27 mouse cellular contexts compared by ENCODE assay signal in genomic region chr4:117592206-117592605, GRCm38 (mm10).
"Had no signal": no experiment of that assay in that cellular context is flagged by ENCODE, and none has a peak within 500 bp of the region (broad histone marks: within the 10 kb centered on the region; RNA-seq: fewer than 3 reads in every experiment).

No protein-coding gene starts in this region.

- H3K9ac ChIP-seq: embryonic facial prominence, embryonic 12.5 days; embryonic facial prominence, embryonic 13.5 days; embryonic facial prominence, embryonic 15.5 days; forebrain, embryonic 12.5 days; forebrain, embryonic 13.5 days; forebrain, embryonic 15.5 days; forebrain, postnatal 0 days had no signal

- H3K27me3 ChIP-seq: embryonic facial prominence, embryonic 12.5 days; embryonic facial prominence, embryonic 13.5 days; embryonic facial prominence, embryonic 15.5 days; forebrain, embryonic 12.5 days; forebrain, embryonic 13.5 days; forebrain, embryonic 15.5 days had no signal

- DNase-seq: cerebellum, adult 2 months; cerebellum, adult 8-10 months; cerebellum, adult 9-10 months; cerebellum, adult 9-11 months; cerebellum, postnatal 10 days; cerebellum, postnatal 14 days; cerebellum, postnatal 25 days; cerebellum, postnatal 36 days; embryo, embryonic 11 days; forebrain, postnatal 0 days; gastrocnemius, adult 2 months; gastrocnemius, postnatal 10 days; gastrocnemius, postnatal 14 days; gastrocnemius, postnatal 25 days; gastrocnemius, postnatal 36 days; heart, adult 18-20 months had no signal

- ATAC-seq: forebrain, embryonic 13.5 days; forebrain, embryonic 14.5 days; forebrain, embryonic 15.5 days; forebrain, embryonic 16.5 days; forebrain, postnatal 0 days had no signal

- H3K9me3 ChIP-seq: embryonic facial prominence, embryonic 10.5 days; embryonic facial prominence, embryonic 12.5 days; embryonic facial prominence, embryonic 13.5 days; embryonic facial prominence, embryonic 15.5 days; forebrain, embryonic 10.5 days; forebrain, embryonic 12.5 days; forebrain, embryonic 13.5 days; forebrain, embryonic 15.5 days had no signal

- H3K4me2 ChIP-seq: embryonic facial prominence, embryonic 12.5 days; embryonic facial prominence, embryonic 13.5 days; embryonic facial prominence, embryonic 15.5 days; forebrain, embryonic 12.5 days; forebrain, embryonic 13.5 days; forebrain, embryonic 15.5 days had no signal

- H3K27ac ChIP-seq: embryonic facial prominence, embryonic 10.5 days; embryonic facial prominence, embryonic 12.5 days; embryonic facial prominence, embryonic 13.5 days; embryonic facial prominence, embryonic 15.5 days; forebrain, embryonic 10.5 days; forebrain, embryonic 12.5 days; forebrain, embryonic 13.5 days; forebrain, embryonic 15.5 days had no signal

- H3K4me3 ChIP-seq: embryonic facial prominence, embryonic 10.5 days; embryonic facial prominence, embryonic 12.5 days; embryonic facial prominence, embryonic 13.5 days; embryonic facial prominence, embryonic 15.5 days; erythroblast, embryonic 14.5 days; forebrain, embryonic 10.5 days; forebrain, embryonic 12.5 days; forebrain, embryonic 13.5 days; forebrain, embryonic 15.5 days; gastrocnemius, adult 2 months had no signal
